Mouse (Mus musculus) frontal cortex, postnatal 10 days (tissue): ENCODE measurements around the gene Syngap1.
A peak's percentile ranks its signal among the peaks of the same experiment; 100 is the strongest.
"Not testable (repeated sequence)": the region's sequence is repeated elsewhere in the genome, so short reads cannot be mapped to it uniquely, and the experiment has no call there.

ENCODE experiments used
- DNase-seq, 2 experiments: peaks; one replicate each; pipeline ENCODE4 v3.0.0; 2022; ENCODE audit warnings: low spot score in 2 of 2, mixed read lengths in 1 of 2

The Syngap1 gene

DNA sequence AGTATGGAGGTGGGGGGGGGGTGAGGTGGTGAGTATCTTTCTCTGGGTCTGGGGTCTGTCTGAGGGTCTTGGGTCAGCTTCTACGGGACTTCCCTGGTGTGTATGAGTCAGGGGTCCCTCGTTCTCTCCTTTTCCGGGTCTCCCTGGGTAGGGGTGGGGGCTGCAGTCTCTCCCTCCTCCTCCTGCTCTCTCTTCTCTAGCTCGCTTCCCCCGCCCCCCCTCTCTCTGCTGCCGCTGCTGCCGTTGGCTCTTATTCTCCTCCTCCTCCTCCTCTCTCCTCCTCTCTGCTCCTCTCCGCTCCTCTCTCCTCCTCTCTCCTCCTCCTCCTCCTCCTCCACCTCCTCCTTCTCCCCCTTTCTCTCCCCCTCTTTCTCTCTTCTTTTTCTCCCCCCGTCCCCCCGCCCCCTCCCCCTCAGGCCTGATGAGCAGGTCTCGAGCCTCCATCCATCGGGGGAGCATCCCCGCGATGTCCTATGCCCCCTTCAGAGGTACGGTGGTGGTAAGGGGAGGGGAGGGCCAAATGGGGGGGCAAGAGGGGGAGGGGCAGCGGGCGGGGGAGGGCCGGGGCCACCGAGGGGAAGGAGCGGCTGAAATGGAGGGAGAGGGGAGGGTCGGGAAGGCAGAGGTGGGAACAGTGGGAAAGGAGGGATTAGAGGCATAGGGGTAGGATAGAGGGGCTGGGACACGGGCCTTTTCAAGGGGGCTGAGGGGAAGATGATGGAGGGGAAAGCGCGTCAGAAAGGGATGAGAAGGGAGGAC lies at the start of gene Syngap1:
Gene Syngap1 (plus strand): TSS at position 223 of the 759 bp plus-strand sequence.
- peak in 1 of 2 experiments; percentile 70 for DNase-seq

DNA sequence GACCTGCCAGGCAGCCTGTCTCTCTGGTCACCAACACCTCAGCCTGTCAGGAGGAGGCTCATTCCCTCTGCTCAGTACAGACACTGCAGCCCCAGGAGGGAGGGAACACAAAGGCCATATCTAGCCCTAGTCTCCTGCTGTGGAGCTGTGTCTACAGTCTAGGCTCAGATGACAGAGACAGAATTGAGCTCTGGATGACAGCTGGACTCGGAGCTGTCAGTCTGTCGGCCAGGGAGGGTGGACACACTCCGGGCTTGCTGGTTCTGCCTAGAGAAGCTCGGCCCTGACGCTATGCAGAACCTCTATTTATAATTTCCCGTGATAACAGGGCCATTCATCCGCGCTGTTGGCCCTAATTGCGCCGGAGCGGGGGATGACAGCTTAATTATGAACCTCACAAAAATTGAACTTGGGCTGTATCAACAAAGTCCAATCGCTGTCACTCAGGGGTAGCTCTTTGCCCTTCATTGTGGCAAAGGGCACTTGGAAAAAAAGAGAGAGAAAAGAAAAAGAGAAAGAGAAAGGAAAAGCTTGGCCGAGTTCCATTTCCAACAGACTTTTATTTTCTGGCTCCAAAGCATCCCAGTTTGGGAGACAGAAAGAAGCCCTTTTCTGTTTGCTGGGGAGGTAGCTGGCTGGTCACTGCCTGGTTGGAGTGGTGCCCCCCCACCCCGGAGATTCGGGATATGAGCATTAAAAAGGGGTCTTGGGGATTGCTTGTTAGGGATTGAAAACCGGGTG lies 48.2 kb upstream of the Syngap1 start:
- DNase-seq, result no peak

DNA sequence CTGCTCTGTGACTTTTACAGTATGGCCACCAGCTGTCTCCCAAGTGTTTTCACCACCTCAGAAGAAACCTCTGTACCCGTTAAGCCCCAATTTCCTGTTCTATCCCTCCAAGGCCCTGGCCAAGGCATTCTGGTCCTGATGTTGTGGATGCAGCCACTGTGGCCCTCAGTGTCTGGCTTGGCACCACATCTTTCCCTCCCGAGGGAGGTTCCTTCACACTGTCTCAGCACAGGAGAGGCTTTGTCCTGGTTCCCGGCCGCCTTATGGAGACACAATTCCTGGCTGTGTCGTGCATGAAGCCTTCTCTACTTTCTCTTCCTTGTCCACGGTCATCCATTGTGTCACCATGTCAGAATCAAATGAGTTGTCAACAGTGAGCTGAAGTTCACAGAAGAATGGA lies 47.6 kb upstream of the Syngap1 start:
- no peak for DNase-seq

DNA sequence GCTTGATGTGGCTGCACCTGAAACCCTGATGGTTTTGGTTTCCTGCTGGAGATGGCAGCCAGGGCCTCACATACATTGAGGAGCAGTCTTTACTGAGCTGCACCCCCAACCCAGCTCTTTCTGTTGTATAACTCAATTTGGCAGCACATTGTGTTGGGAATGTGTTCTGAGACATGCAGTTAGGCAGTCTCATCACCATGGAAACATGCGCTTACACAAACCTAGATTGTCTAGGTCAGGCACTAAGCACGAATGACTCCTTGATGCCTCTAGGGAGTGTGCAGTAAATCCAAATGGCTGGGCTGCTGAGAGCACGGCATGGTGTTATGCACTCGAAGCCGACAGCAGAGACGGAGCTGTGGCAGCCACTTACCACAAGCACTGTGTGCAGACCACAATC lies 46.7 kb upstream of the Syngap1 start:
- DNase-seq, result no peak

- no peak for DNase-seq
Observed at GRCm38 (mm10) chr17:26895578-26895977, 45.5 kb upstream of the Syngap1 start.

DNA sequence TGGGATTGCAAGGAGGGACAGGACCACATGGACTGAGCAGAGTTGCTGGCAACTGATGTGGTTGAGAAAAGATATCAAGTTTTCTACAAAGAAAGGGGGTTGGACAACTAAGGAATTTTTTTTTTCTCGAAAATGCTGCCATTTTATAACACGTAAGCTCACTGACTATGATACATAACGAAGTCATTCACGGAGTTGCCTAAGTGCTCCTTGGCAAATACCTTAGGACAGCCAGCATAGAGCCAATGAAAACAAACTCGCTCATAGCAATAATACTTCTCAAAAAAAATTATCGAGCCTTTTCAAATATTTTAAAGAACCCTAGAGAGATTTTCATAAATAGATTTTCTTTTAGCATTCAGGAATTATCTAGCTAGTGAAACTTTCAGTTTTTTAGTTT lies 40.1 kb upstream of the Syngap1 start:
- no peak for DNase-seq

GRCm38 (mm10) chr17:26904320-26904719 lies 36.7 kb upstream of the Syngap1 start:
- no peak for DNase-seq

GRCm38 (mm10) chr17:26907506-26907905 lies 33.5 kb upstream of the Syngap1 start:
- not testable (repeated sequence) for DNase-seq

GRCm38 (mm10) chr17:26915248-26915647 lies 25.8 kb upstream of the Syngap1 start:
- DNase-seq, result no peak

DNA sequence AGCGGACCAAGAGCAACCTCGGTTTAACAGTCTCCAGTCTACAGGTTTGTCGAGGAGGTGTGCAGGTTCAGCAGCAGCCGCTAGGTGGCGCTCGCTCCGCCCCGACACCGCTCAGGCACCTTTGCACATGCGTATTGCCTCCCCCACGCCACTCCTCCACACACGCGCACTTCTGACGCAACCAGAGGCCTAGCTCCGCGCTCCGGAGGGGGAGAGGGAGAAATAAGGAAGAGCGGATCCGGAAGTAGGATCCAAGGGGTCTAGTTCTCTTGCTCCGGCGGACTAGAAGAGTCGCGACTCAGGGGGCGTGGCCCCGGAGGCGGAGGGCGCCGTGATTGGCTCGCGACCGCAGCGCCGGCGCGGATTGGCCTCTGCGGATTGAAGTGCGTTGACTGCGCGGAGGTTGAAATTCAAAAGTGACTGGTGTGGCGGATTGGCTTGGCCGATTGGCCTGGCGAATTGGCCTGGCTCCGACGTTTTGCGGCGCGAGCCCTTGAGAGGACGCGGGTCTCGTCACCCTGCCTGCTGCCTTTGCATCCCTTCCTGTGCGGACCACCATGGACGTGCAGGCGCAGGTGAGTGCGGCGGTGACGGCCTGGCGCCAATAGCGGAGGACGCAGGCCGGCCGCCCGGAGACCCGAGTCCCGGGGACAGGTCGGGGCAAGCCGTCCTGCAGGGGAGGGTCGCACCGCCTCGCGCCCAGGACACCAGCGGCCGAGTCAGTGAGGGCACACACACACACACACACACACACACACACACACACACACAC lies 24.2 kb upstream of the Syngap1 start, which contains the start of gene Kifc5b:
Gene Kifc5b (plus strand): TSS at position 381 of the 772 bp plus-strand sequence.
- peak; percentile 100 for DNase-seq

GRCm38 (mm10) chr17:26917560-26917959 lies 23.5 kb upstream of the Syngap1 start:
- not testable (repeated sequence) for DNase-seq

DNA sequence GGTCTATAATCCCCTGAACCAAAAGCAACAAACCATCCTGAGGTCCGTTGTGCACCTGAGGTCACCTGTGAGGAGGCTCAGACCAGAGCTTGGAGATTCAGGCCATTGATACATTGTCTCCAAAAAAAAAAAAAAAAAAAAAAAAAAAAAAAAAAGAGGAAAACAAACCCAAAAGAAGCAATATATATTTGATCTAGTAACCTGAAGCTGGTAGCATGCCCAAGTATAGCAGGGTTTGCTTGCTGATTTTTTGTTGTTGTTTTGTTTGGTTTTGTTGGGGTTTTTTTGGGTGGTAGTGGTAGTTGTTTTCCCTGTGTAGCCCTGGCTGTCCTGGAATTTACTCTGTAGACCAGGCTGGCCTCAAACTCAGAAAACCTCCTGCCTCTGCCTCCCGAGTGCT lies 22.7 kb upstream of the Syngap1 start:
- DNase-seq, result no peak

DNA sequence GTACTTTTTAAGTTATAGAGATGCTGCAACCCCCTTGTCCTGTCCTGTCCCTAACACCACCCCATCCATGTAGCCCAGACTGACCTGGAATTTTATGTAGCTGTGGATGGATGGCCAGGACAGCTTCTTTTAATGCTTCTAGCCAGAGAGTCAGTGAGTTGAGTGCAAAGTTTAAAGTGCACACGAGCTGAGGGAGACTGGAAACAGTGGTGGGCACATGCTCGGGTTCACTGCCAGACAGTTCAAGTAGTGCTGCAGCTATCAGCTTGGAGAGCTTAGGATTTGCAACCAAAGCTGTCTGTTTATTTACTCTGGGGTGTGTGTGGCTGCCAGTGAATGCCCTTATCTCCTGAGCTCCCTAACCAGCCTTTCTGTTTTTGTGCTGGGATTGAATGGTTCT lies 21.5 kb upstream of the Syngap1 start:
- not testable (repeated sequence) for DNase-seq

DNA sequence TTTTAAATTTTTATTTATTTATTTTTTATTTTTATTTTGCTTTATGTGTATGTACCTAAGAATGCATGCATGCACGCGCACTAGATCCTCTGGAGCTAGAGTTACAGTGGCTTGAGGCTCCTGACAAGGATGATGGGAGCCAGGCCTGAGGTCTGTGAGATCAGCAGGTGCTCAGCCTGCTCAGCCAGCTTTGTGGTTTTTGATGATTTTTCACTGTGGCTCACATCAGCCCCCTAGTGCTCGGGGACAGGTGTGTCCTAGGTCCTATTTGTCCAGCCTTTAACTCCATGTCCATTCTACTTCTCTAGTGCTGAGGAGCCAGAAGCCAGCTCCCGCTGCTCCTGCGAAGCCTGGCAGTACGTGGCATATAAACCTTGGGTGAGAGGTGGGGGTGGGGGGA lies 18.7 kb upstream of the Syngap1 start:
- not testable (repeated sequence) for DNase-seq

DNA sequence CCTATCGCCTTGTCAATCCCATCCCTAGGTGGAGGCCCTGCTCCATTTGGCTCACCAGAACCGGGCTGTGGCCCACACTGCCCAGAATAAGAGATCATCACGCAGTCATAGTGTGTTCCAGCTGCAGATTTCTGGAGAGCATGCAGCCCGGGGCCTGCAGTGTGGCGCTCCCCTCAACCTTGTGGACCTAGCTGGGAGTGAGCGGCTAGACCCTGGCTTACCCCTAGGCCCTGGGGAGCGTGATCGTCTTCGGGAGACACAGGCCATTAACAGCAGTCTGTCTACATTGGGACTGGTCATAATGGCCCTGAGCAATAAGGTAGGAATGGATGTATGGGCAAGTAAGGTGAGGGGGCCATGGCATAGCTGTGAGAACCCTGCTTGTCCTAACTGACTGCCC lies 15.6 kb upstream of the Syngap1 start:
- not testable (repeated sequence) for DNase-seq

- DNase-seq, result peak; percentile 38 to 47
Observed at GRCm38 (mm10) chr17:26931795-26932194, 9.3 kb upstream of the Syngap1 start.

DNA sequence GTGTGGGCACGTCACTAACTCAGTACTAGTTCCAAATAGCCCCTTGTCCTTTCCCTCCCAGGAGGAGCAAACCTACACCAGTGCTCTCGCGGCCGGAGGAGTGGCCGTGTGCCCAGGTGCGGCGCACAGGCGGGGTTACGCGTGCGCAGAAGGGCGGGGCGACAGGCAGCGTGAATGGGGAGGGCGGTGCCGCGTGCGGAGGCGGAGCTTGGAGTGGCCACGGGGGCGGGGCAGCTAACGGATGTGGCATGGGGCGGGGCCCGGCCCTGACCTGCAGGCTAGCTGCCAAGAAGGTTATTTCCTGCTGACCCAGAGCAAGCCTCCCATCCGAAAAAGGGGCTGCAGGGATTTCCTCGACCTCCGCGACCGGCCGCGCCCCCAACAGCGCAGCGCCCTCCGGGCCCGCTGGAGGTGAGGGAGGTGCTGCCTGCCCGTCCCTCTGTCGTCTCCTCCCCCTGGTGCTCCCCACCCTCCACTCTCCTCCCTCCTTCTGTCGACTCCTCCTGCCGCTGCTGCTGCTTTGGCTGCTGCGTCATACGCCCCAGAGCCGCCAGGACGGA lies 8.1 kb upstream of the Syngap1 start, which contains the start of gene Phf1:
Gene Phf1 (plus strand): TSS at position 214 of the 560 bp plus-strand sequence.
- DNase-seq, result peak; percentile 83 to 91

DNA sequence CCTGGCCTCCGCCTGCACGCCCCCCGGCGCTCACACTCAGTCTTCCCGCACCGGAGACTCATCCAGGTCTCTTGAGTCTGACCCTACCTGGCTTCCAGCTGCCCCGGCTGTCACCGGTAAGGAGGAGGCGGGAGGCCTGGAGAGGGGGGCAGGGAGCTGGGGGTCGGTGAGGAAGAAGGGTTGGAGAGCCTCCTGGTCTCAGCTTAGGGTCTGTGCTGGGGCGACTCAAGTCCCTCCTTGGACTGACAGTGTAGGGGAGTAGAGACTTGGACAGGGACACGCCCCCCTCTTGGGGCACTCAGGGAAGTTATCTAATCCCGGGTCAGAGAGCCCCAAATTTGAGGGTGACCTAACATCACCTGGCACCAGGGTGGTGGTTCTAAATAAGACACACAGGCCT lies 7.6 kb upstream of the Syngap1 start:
- no peak for DNase-seq

- no peak for DNase-seq
Observed at GRCm38 (mm10) chr17:26933885-26934827, 6.9 kb upstream of the Syngap1 start.

DNA sequence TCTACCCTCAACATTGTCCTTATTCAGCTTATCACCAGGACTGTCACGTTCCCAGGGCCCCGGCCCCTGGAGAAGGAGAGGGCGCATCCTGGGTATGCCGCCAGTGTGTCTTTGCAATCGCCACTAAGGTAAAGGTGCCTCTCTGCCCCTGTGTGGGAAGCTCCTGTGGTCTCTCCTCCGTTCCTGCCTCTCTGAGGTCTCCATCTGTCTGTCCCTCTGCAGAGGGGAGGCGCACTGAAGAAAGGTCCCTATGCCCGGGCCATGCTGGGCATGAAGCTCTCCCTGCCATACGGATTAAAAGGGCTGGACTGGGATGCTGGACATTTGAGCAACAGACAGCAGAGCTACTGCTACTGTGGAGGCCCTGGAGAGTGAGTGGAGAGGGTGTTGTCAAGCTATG lies 6.0 kb upstream of the Syngap1 start:
- no peak for DNase-seq

- no peak for DNase-seq
Observed at GRCm38 (mm10) chr17:26936453-26936852, 4.6 kb upstream of the Syngap1 start.
